24 mouse cellular contexts compared by ENCODE assay signal in genomic region chr6:99253331-99253730, GRCm38 (mm10).
A peak's percentile ranks its signal among the peaks of the same experiment; 100 is the strongest.
DNase-seq lines count a peak whose midpoint lies in the region; ATAC-seq lines count a peak whose summit lies in the region.
"Had no signal": no experiment of that assay in that cellular context is flagged by ENCODE, and none has a peak within 500 bp of the region (broad histone marks: within the 10 kb centered on the region; RNA-seq: fewer than 3 reads in every experiment).

No protein-coding gene starts in this region.

- 72% methylated on average over 8 of the region's 8 CpGs for WGBS in embryonic facial prominence, embryonic 14.5 days
- 82% methylated on average over 8 of the region's 8 CpGs for WGBS in embryonic facial prominence, embryonic 10.5 days

- H3K9ac ChIP-seq in embryonic facial prominence, embryonic 14.5 days (ENCODE audit: low read depth, low read length): no peak overlapping the region
- H3K9ac ChIP-seq: embryonic facial prominence, embryonic 13.5 days; forebrain, embryonic 13.5 days; forebrain, embryonic 15.5 days; forebrain, postnatal 0 days had no signal

- H3K4me1 ChIP-seq in embryonic facial prominence, embryonic 14.5 days (ENCODE audit: control insufficient read depth, insufficient read depth, low read length): no peaks in the 10 kb centered on the region
- H3K4me1 ChIP-seq in embryonic facial prominence, embryonic 10.5 days: peaks cover 8% of the 10 kb centered on the region
- H3K4me1 ChIP-seq: embryonic facial prominence, embryonic 13.5 days; forebrain, embryonic 13.5 days; forebrain, embryonic 15.5 days had no signal

- H3K9me3 ChIP-seq in embryonic facial prominence, embryonic 14.5 days (ENCODE audit: control insufficient read depth, low read length): no peaks in the 10 kb centered on the region
- no peaks in the 10 kb centered on the region for H3K9me3 ChIP-seq in embryonic facial prominence, embryonic 10.5 days
- H3K9me3 ChIP-seq: embryonic facial prominence, embryonic 13.5 days; forebrain, embryonic 13.5 days; forebrain, embryonic 15.5 days; G1E had no signal

- no peak overlapping the region for H3K4me3 ChIP-seq in embryonic facial prominence, embryonic 14.5 days (ENCODE audit: low read depth, low read length)
- H3K4me3 ChIP-seq in embryonic facial prominence, embryonic 10.5 days: no peak overlapping the region
- H3K4me3 ChIP-seq: embryonic facial prominence, embryonic 13.5 days; forebrain, embryonic 13.5 days; forebrain, embryonic 15.5 days had no signal

- no peaks in the 10 kb centered on the region for H3K36me3 ChIP-seq in embryonic facial prominence, embryonic 14.5 days (ENCODE audit: control insufficient read depth, insufficient read depth, low read length)
- no peaks in the 10 kb centered on the region for H3K36me3 ChIP-seq in embryonic facial prominence, embryonic 10.5 days (replicated peaks)
- H3K36me3 ChIP-seq: embryonic facial prominence, embryonic 13.5 days; forebrain, embryonic 15.5 days had no signal

- no peak for ATAC-seq in embryonic facial prominence, embryonic 14.5 days (ENCODE audit: low read depth)
- ATAC-seq: activated CD4-positive, CD25-positive, alpha-beta regulatory T cell, adult 4 months; CD4-positive, CD25-positive, alpha-beta regulatory T cell, adult 4 months; forebrain, embryonic 13.5 days; forebrain, embryonic 15.5 days; forebrain, postnatal 0 days; Patski had no signal

- no peak overlapping the region for H3K4me2 ChIP-seq in embryonic facial prominence, embryonic 14.5 days (ENCODE audit: low read depth, low read length)
- H3K4me2 ChIP-seq: embryonic facial prominence, embryonic 13.5 days; forebrain, embryonic 13.5 days; forebrain, embryonic 15.5 days had no signal

- no peaks in the 10 kb centered on the region for H3K27me3 ChIP-seq in embryonic facial prominence, embryonic 14.5 days (replicated peaks; ENCODE audit: control insufficient read depth, insufficient read depth, low read length)
- no peaks in the 10 kb centered on the region for H3K27me3 ChIP-seq in embryonic facial prominence, embryonic 10.5 days (replicated peaks; ENCODE audit: low read depth, poor library complexity, severe bottlenecking)
- H3K27me3 ChIP-seq: CH12.LX; forebrain, embryonic 13.5 days; forebrain, embryonic 15.5 days; Patski had no signal

- H3K27ac ChIP-seq in embryonic facial prominence, embryonic 14.5 days (replicated peaks; ENCODE audit: low read depth, low read length): no peak overlapping the region
- H3K27ac ChIP-seq in embryonic facial prominence, embryonic 10.5 days (replicated peaks): no peak overlapping the region
- H3K27ac ChIP-seq: embryonic facial prominence, embryonic 13.5 days; forebrain, embryonic 13.5 days; forebrain, embryonic 15.5 days had no signal

- peak; percentile 40 for DNase-seq in embryonic facial prominence, embryonic 14.5 days (ENCODE audit: low spot score)
- no peak for DNase-seq in embryonic facial prominence, embryonic 10.5 days (ENCODE audit: low spot score)
- peak; percentile 24 to 25 for DNase-seq in urinary bladder, adult 18-20 months (ENCODE audit: low spot score in 2 of 2)
- no peak for DNase-seq in urinary bladder, postnatal 25 days (ENCODE audit: low spot score)
- DNase-seq in urinary bladder, postnatal 36 days (ENCODE audit: low spot score in 2 of 2): peak; percentile 28 to 54
- DNase-seq in urinary bladder, postnatal 4 days (ENCODE audit: low spot score in 2 of 2): no peak
- DNase-seq: adrenal gland, adult 8-10 months; adrenal gland, postnatal 14 days; adrenal gland, postnatal 36 days; B cell, adult 2 months; cerebellum, adult 11-12 months; cerebellum, adult 2 months; cerebellum, adult 9-10 months; cerebellum, postnatal 10 days; cerebellum, postnatal 25 days; forebrain, postnatal 0 days had no signal

Comparison
In these comparisons a context has a peak if more than half of its experiments do, and no peak if none do; other contexts are left out.
1. DNase-seq: peak in embryonic facial prominence, embryonic 14.5 days (single experiment), urinary bladder, adult 18-20 months (2 of 2) and urinary bladder, postnatal 36 days (2 of 2); none in embryonic facial prominence, embryonic 10.5 days (single experiment), urinary bladder, postnatal 25 days (single experiment) and urinary bladder, postnatal 4 days (0 of 2).